Mouse (Mus musculus): Measurements from ENCODE around the gene Smim13. TPM values are rescaled to one million over a fixed set of nuclear protein-coding genes. Genes with fewer than 3 reads are reported as not detected.

The Smim13 gene
- polyA plus RNA-seq (2017; shearing (Covaris generic)), result 2.1 TPM

GRCm38 (mm10) chr13:41249538-41250317 is at the start of gene Smim13:
TSS of gene Smim13 (plus strand) at chr13:41249844.

GRCm38 (mm10) chr13:41220304-41220834 is 29.3 kb upstream of the Smim13 start, which contains the start of gene Elovl2:
TSS of gene Elovl2 (minus strand) at chr13:41220405.

GRCm38 (mm10) chr13:41273927-41274650 is 24.4 kb downstream of the Smim13 start, which contains the start of gene Gm17364:
TSS of gene Gm17364 (minus strand) at chr13:41273977.

Other genes starting within 250 kb of the Smim13 start
- 102 TPM for gene Pak1ip1, start 248.8 kb upstream of the Smim13 start, polyA plus RNA-seq (2017; shearing (Covaris generic))
- gene Tmem14c, start 233.6 kb upstream of the Smim13 start, polyA plus RNA-seq (2017; shearing (Covaris generic)), result 224 TPM
- gene Mak, start 170.1 kb upstream of the Smim13 start, polyA plus RNA-seq (2017; shearing (Covaris generic)), result not detected
- gene Gcm2, start 138.8 kb upstream of the Smim13 start, polyA plus RNA-seq (2017; shearing (Covaris generic)), result not detected
- 0.23 TPM for gene Sycp2l, start 135.5 kb upstream of the Smim13 start, polyA plus RNA-seq (2017; shearing (Covaris generic))
- not detected for gene Elovl2, start 29.4 kb upstream of the Smim13 start, polyA plus RNA-seq (2017; shearing (Covaris generic))
- gene Gm17364, start 24.1 kb downstream of the Smim13 start, polyA plus RNA-seq (2017; shearing (Covaris generic)), result not detected
- 160 TPM for gene Nedd9, start 237.5 kb downstream of the Smim13 start, polyA plus RNA-seq (2017; shearing (Covaris generic))

Data from activated CD4-positive, CD25-positive, alpha-beta regulatory T cell, adult 9 weeks (primary cell).